Mouse (Mus musculus): ENCODE measurements around the gene Kank2. TPM values are rescaled to one million over a fixed set of nuclear protein-coding genes. Genes with fewer than 3 reads are reported as not detected.
A peak's percentile ranks its signal among the peaks of the same experiment; 100 is the strongest.

Gene Kank2
- polyA plus RNA-seq, 1 experiment from 2014 or later = 9.9 TPM

- Histone ChIP-seq H3K4me2 (ENCODE audit: low read depth, low read length) (no peak overlapping the region), H3K36me3 (ENCODE audit: control insufficient read depth, insufficient read depth, low read length) (peaks cover 11% of the 10 kb centered on the region; the same call in 1 of the 2 replicates), H3K4me1 (ENCODE audit: control insufficient read depth, insufficient read depth, low read length) (peaks cover 12% of the 10 kb centered on the region), H3K27me3 (replicated peaks; ENCODE audit: control insufficient read depth, insufficient read depth, low read length) (no peaks in the 10 kb centered on the region), H3K9me3 (ENCODE audit: control insufficient read depth, low read length) (no peaks in the 10 kb centered on the region), H3K4me3 (ENCODE audit: low read length) (no peak overlapping the region), H3K27ac (ENCODE audit: low read length) (no peak overlapping the region), H3K9ac (ENCODE audit: low read depth, low read length) (no peak overlapping the region)
- 60% methylated on average over 8 of the region's 8 CpGs for WGBS
- no peak for ATAC-seq
Measured at GRCm38 (mm10) chr9:21840115-21840787, 41.7 kb upstream of the Kank2 start.

GRCm38 (mm10) chr9:21837690-21838089 is 39.1 kb upstream of the Kank2 start:
- 95% methylated on average over 2 of the region's 2 CpGs for WGBS
- H3K9ac ChIP-seq (ENCODE audit: low read depth, low read length) = no peak overlapping the region
- H3K4me2 ChIP-seq (ENCODE audit: low read depth, low read length) = no peak overlapping the region
- H3K36me3 ChIP-seq (ENCODE audit: control insufficient read depth, insufficient read depth, low read length) = peaks cover 8% of the 10 kb centered on the region; the same call in 1 of the 2 replicates
- H3K27me3 ChIP-seq (replicated peaks; ENCODE audit: control insufficient read depth, insufficient read depth, low read length) = no peaks in the 10 kb centered on the region
- H3K9me3 ChIP-seq (ENCODE audit: control insufficient read depth, low read length) = no peaks in the 10 kb centered on the region
- peaks cover 12% of the 10 kb centered on the region for H3K4me1 ChIP-seq (ENCODE audit: control insufficient read depth, insufficient read depth, low read length)
- no peak overlapping the region for H3K4me3 ChIP-seq (ENCODE audit: low read length)
- no peak overlapping the region for H3K27ac ChIP-seq (ENCODE audit: low read length)
- ATAC-seq = no peak

DNA sequence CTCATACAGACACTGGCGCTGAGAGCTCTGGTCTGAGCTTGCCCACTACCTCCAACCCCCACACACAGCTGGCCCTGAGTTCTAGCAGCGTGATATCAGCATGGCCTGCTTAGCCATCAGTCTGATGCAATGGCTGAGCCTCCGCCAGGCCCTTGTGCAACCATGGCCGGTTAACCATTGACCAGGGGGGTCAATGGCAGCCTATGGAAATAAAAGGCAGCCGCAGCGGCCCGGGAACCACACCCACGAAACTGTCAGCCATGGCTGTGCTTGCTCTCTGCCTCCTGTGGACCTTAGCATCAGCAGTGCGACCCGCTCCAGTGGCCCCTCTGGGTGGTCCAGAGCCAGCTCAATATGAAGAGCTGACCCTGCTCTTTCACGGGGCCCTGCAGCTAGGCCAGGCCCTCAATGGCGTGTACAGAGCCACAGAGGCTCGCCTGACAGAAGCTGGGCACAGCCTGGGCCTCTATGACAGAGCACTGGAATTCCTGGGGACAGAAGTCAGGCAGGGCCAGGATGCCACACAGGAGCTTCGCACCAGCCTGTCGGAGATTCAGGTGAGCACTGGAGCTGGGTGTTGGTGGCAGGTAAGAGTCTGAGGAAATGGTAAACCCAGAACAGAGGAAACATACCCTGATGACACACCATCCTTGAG is 36.8 kb upstream of the Kank2 start, which contains the start of gene Angptl8:
Angptl8 (plus strand) TSS at position 253 of the 655 bp plus-strand sequence.
- H3K36me3 ChIP-seq (ENCODE audit: control insufficient read depth, insufficient read depth, low read length) = peaks cover 8% of the 10 kb centered on the region; the same call in 1 of the 2 replicates
- H3K4me3 ChIP-seq (ENCODE audit: low read length) = peak within 1 kb of the TSS; percentile 47
- ATAC-seq = peak; percentile 86
- H3K4me1 ChIP-seq (ENCODE audit: control insufficient read depth, insufficient read depth, low read length) = peaks cover 2% of the 10 kb centered on the region; the same call in 1 of the 2 replicates
- 58% methylated on average over 15 of the region's 15 CpGs for WGBS
- peak within 1 kb of the TSS; percentile 53 for H3K4me2 ChIP-seq (ENCODE audit: low read depth, low read length)
- H3K9ac ChIP-seq (ENCODE audit: low read depth, low read length) = peak within 1 kb of the TSS; percentile 66
- H3K27me3 ChIP-seq (replicated peaks; ENCODE audit: control insufficient read depth, insufficient read depth, low read length) = no peaks in the 10 kb centered on the region
- H3K27ac ChIP-seq (ENCODE audit: low read length) = peak within 1 kb of the TSS; percentile 80
- no peaks in the 10 kb centered on the region for H3K9me3 ChIP-seq (ENCODE audit: control insufficient read depth, low read length)

DNA sequence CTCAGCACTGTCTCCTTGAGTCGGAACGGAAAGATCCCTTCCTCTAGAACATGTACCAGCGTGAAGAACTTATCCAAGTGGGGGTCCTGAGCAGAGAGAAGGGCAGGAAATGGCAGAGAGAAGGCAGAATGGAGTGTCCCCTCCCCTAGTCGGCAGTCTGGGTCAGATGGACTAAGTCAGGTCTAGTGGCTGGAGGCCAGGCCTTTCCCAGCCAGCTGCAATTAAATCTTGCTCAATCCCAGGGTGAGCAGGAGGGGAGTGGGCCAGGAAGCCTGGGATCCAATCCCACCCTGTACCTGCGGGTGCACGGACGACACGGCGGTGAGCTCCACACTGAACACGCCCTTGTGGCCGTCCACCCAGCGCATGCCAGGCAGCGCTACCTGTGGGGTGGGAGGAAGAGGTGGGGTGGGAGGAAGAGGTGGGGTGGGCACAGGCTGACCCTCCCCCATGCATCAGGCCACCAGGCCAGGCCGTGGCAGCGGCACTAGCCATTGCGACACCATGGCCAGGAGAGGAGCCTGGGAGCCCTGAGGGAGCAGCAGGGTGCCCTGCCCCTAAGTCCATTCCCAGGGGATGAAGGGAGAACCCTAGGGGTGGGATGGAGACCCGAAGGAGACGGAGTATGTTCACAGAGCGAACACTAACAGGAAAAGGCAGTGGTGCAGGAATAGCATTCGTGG is 33.2 kb upstream of the Kank2 start:
- H3K9me3 ChIP-seq (ENCODE audit: control insufficient read depth, low read length) = no peaks in the 10 kb centered on the region
- no peaks in the 10 kb centered on the region for H3K27me3 ChIP-seq (replicated peaks; ENCODE audit: control insufficient read depth, insufficient read depth, low read length)
- ATAC-seq = no peak
- no peak overlapping the region for H3K4me3 ChIP-seq (ENCODE audit: low read length)
- H3K9ac ChIP-seq (ENCODE audit: low read depth, low read length) = no peak overlapping the region
- no peak overlapping the region for H3K27ac ChIP-seq (ENCODE audit: low read length)
- 87% methylated on average over 20 of the region's 20 CpGs for WGBS
- no peak overlapping the region for H3K4me2 ChIP-seq (ENCODE audit: low read depth, low read length)
- peaks cover 2% of the 10 kb centered on the region; the same call in 1 of the 2 replicates for H3K36me3 ChIP-seq (ENCODE audit: control insufficient read depth, insufficient read depth, low read length)
- peaks cover 2% of the 10 kb centered on the region; the same call in 1 of the 2 replicates for H3K4me1 ChIP-seq (ENCODE audit: control insufficient read depth, insufficient read depth, low read length)

GRCm38 (mm10) chr9:21830936-21831335 is 32.4 kb upstream of the Kank2 start:
- H3K9me3 ChIP-seq (ENCODE audit: control insufficient read depth, low read length) = no peaks in the 10 kb centered on the region
- H3K4me2 ChIP-seq (ENCODE audit: low read depth, low read length) = no peak overlapping the region
- ATAC-seq = no peak
- H3K4me3 ChIP-seq (ENCODE audit: low read length) = no peak overlapping the region
- H3K27ac ChIP-seq (ENCODE audit: low read length) = no peak overlapping the region
- H3K27me3 ChIP-seq (replicated peaks; ENCODE audit: control insufficient read depth, insufficient read depth, low read length) = no peaks in the 10 kb centered on the region
- no peaks in the 10 kb centered on the region; the same call in 1 of the 2 replicates for H3K36me3 ChIP-seq (ENCODE audit: control insufficient read depth, insufficient read depth, low read length)
- 83% methylated on average over 11 of the region's 11 CpGs for WGBS
- H3K4me1 ChIP-seq (ENCODE audit: control insufficient read depth, insufficient read depth, low read length) = peaks cover 2% of the 10 kb centered on the region; the same call in 1 of the 2 replicates
- H3K9ac ChIP-seq (ENCODE audit: low read depth, low read length) = no peak overlapping the region

DNA sequence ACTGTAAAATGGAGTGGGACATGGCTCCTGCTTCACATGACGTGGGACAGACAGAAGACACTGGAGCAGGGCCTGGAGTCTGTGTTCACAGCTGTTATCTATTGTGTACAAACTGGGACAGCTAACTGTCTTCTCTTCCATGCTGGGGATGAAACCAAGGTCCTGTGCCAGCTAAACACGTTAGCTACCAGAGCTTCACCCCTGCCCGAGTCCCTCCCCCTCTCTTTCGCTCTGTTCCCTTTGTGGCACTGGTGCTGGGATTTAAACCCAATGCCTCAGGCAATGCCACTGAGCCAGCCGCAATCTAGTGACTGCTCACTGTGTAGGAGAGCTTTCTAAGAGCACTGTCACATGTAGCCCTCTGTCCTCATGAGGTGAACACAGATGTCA is 31.9 kb upstream of the Kank2 start:
- Histone ChIP-seq H3K4me1 (ENCODE audit: control insufficient read depth, insufficient read depth, low read length) (peaks cover 2% of the 10 kb centered on the region; the same call in 1 of the 2 replicates), H3K9me3 (ENCODE audit: control insufficient read depth, low read length) (no peaks in the 10 kb centered on the region), H3K9ac (ENCODE audit: low read depth, low read length) (no peak overlapping the region), H3K27me3 (replicated peaks; ENCODE audit: control insufficient read depth, insufficient read depth, low read length) (no peaks in the 10 kb centered on the region), H3K27ac (ENCODE audit: low read length) (no peak overlapping the region), H3K4me2 (ENCODE audit: low read depth, low read length) (no peak overlapping the region), H3K4me3 (ENCODE audit: low read length) (no peak overlapping the region), H3K36me3 (ENCODE audit: control insufficient read depth, insufficient read depth, low read length) (no peaks in the 10 kb centered on the region; the same call in 1 of the 2 replicates)
- no peak for ATAC-seq
- 82% methylated on average over 5 of the region's 5 CpGs for WGBS

- Histone ChIP-seq H3K9ac (ENCODE audit: low read depth, low read length) (no peak overlapping the region), H3K4me1 (ENCODE audit: control insufficient read depth, insufficient read depth, low read length) (peaks cover 1% of the 10 kb centered on the region; the same call in 1 of the 2 replicates), H3K27me3 (replicated peaks; ENCODE audit: control insufficient read depth, insufficient read depth, low read length) (no peaks in the 10 kb centered on the region), H3K36me3 (ENCODE audit: control insufficient read depth, insufficient read depth, low read length) (no peaks in the 10 kb centered on the region; the same call in 1 of the 2 replicates), H3K27ac (ENCODE audit: low read length) (no peak overlapping the region), H3K4me3 (ENCODE audit: low read length) (no peak overlapping the region), H3K4me2 (ENCODE audit: low read depth, low read length) (no peak overlapping the region), H3K9me3 (ENCODE audit: control insufficient read depth, low read length) (no peaks in the 10 kb centered on the region)
- WGBS = 88% methylated on average over 14 of the region's 14 CpGs
- ATAC-seq = no peak
Measured at GRCm38 (mm10) chr9:21829834-21830460, 31.4 kb upstream of the Kank2 start.

DNA sequence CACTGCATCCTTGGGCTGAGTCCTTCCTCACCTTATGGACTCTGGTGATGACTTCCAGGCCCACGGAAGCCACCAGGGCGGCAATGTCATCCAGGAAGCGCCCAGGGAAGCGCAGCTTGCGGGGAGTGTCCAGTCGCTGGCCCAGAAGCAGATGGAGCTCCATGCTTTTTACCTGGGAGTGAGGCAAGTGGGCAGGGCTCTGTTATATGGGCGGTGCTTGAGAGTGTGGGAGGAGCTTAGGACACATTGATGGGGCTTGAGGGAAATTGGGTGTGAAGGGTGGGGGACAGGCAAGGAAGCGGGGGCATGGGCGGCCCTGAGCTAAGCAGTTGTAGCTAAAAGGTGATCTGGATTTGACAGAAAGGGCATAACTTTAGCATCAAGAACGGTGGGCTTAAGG is 25.8 kb upstream of the Kank2 start:
- Histone ChIP-seq H3K27ac (ENCODE audit: low read length) (no peak overlapping the region), H3K36me3 (ENCODE audit: control insufficient read depth, insufficient read depth, low read length) (no peaks in the 10 kb centered on the region), H3K9me3 (ENCODE audit: control insufficient read depth, low read length) (no peaks in the 10 kb centered on the region), H3K4me2 (ENCODE audit: low read depth, low read length) (no peak overlapping the region), H3K4me3 (ENCODE audit: low read length) (no peak overlapping the region), H3K4me1 (ENCODE audit: control insufficient read depth, insufficient read depth, low read length) (no peaks in the 10 kb centered on the region), H3K9ac (ENCODE audit: low read depth, low read length) (no peak overlapping the region), H3K27me3 (replicated peaks; ENCODE audit: control insufficient read depth, insufficient read depth, low read length) (no peaks in the 10 kb centered on the region)
- no peak for ATAC-seq
- WGBS = 69% methylated on average over 10 of the region's 10 CpGs

- Histone ChIP-seq H3K36me3 (ENCODE audit: control insufficient read depth, insufficient read depth, low read length) (no peaks in the 10 kb centered on the region), H3K4me3 (ENCODE audit: low read length) (no peak overlapping the region), H3K27me3 (replicated peaks; ENCODE audit: control insufficient read depth, insufficient read depth, low read length) (no peaks in the 10 kb centered on the region), H3K4me1 (ENCODE audit: control insufficient read depth, insufficient read depth, low read length) (no peaks in the 10 kb centered on the region), H3K27ac (ENCODE audit: low read length) (no peak overlapping the region), H3K4me2 (ENCODE audit: low read depth, low read length) (no peak overlapping the region), H3K9me3 (ENCODE audit: control insufficient read depth, low read length) (no peaks in the 10 kb centered on the region), H3K9ac (ENCODE audit: low read depth, low read length) (no peak overlapping the region)
- no peak for ATAC-seq
- 58% methylated on average over 4 of the region's 4 CpGs for WGBS
Measured at GRCm38 (mm10) chr9:21823957-21824356, 25.4 kb upstream of the Kank2 start.

Measured in intestine, embryonic 16.5 days (tissue).